Mouse (Mus musculus) CD4-positive, CD25-positive, alpha-beta regulatory T cell (primary cell): ENCODE measurements around the gene Stx17. TPM values are rescaled to one million over a fixed set of nuclear protein-coding genes. Genes with fewer than 3 reads are reported as not detected.

Experiments used
- polyA plus RNA-seq: library from polyadenylated mRNA; unstranded; fragments of 100-300 nt; shearing (Covaris generic); gene quantifications from one replicate; pipeline ENCODE4 v1.2.1, GENCODE M21; 2017

The Stx17 gene
- polyA plus RNA-seq, result 17.7 TPM

DNA sequence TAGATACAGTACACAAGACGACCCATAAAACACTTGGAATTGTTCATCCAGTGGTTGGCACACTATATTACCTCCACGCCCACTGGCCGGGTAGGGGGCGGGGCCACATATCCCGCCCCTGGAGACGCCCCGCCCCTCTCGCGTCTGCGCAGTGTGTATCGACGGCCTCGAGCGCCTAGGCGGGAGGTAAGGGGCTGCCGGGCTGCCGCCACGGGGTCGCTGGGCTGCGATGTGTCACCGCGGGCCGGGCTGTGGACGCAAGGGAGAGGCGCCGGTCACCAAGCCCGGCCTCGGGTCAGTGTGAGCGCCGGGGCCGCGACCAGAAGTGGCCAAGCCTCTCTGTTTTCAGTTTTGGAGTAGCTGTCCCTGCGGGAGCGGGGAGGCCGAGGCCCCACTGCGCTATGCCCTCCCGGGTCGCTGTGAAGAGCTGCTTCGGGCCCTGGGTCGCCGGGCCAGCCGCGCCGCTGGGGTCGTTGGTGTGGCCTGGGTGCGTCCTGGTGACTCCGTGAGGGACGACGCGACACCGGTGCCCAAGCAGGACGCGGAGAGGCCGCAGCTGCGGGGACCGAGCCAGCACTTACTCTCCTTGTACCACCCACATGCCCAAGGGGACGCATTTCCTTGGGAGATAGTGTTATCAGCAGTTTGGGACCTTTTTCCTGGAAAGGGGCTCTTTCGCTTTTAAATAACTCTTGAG, at the start of gene Stx17:
TSS of gene Stx17 (plus strand) at position 143 of the 697 bp plus-strand sequence.

Other genes with a start within 250 kb of the Stx17 start
- 8.1 TPM for gene Nr4a3, start 79.8 kb upstream of the Stx17 start, polyA plus RNA-seq
- gene Erp44, start 154.6 kb downstream of the Stx17 start, polyA plus RNA-seq, result 89.8 TPM
- gene Invs, start 154.8 kb downstream of the Stx17 start, polyA plus RNA-seq, result 20.2 TPM